Mouse (Mus musculus): ENCODE data around the gene Slc6a11.

- TF ChIP-seq POLR2A (IDR thresholded peaks at IDR 0.05; ENCODE audit: control insufficient read depth, low read depth, low read length) (no peak), CTCF (IDR thresholded peaks at IDR 0.05; ENCODE audit: control insufficient read depth, insufficient read depth, insufficient replicate concordance, low read depth, low read length) (no peak)
These were observed 139.8 kb downstream of the Slc6a11 start for GRCm38 (mm10) chr6:114270799-114271198.
